19 mouse cellular contexts compared by ENCODE assay signal in the genomic region with DNA sequence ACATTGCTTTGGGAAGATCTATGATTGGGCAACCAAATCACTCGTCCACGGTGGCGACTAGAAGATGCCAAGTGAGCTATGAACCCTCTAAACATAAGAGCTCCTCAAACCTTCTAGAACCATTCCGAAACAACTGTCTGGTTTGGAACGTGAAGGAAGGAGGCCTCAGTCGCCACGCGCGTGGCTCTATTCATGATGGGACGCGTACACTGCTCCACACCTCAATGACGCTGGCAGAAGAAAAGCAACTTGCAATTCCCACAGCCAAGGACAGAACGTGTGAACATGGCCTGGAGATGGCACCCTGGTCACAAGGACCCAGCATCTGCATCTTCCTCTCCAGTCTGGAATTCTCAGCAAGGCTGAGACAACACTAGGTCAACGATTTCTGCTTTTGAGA.
A peak's percentile ranks its signal among the peaks of the same experiment; 100 is the strongest.
DNase-seq lines count a peak whose midpoint lies in the region; TF ChIP-seq lines count a peak whose summit lies in the region.
"Had no signal": no experiment of that assay in that cellular context is flagged by ENCODE, and none has a peak within 500 bp of the region (broad histone marks: within the 10 kb centered on the region; RNA-seq: fewer than 3 reads in every experiment).

No protein-coding gene starts in this region.

- H3K9me3 ChIP-seq in heart, embryonic 10.5 days, result no peaks in the 10 kb centered on the region
- H3K9me3 ChIP-seq: G1E had no signal

- intact Hi-C loops in heart, adult 2 months (cut with DNase I), result no loop called here

- no peak for TF ChIP-seq POLR2A in heart, adult 2 months (IDR thresholded peaks at IDR 0.05; ENCODE audit: insufficient read depth, low read depth, low read length)

- WGBS in heart, embryonic 10.5 days, result 91% methylated on average over 14 of the region's 14 CpGs
- WGBS in heart, adult 2 months, result 89% methylated on average over 14 of the region's 14 CpGs

- H3K27me3 ChIP-seq in heart, embryonic 10.5 days (ENCODE audit: insufficient read depth, poor library complexity, severe bottlenecking), result no peaks in the 10 kb centered on the region
- H3K27me3 ChIP-seq in heart, adult 2 months (ENCODE audit: control insufficient read depth, insufficient read depth, low read length), result no peaks in the 10 kb centered on the region
- H3K27me3 ChIP-seq: CH12.LX, Patski had no signal

- peak; percentile 67 for DNase-seq in heart, adult 11 months
- no peak for DNase-seq in heart, postnatal 4 days
- DNase-seq in heart, embryonic 10.5 days (ENCODE audit: low spot score), result peak; percentile 55
- no peak for DNase-seq in heart, adult 2 months
- DNase-seq in layer of hippocampus, adult 2 months (ENCODE audit: low spot score in 2 of 2), result no peak
- no peak for DNase-seq in layer of hippocampus, adult 11-12 months (ENCODE audit: low spot score)
- DNase-seq: adrenal gland, adult 2 months; adrenal gland, adult 8-10 months; adrenal gland, postnatal 10 days; adrenal gland, postnatal 14 days; adrenal gland, postnatal 25 days; adrenal gland, postnatal 36 days; B cell, adult 2 months; cerebellum, adult 11 months; cerebellum, adult 11-12 months; cerebellum, adult 18-20 months had no signal

- no peak for TF ChIP-seq CTCF in heart, adult 2 months (IDR thresholded peaks at IDR 0.05)
- TF ChIP-seq CTCF in layer of hippocampus, adult 2 months (conservative IDR thresholded peaks at IDR 0.05), result no peak

- H3K27ac ChIP-seq in heart, embryonic 10.5 days, result no peak overlapping the region
- no peak overlapping the region for H3K27ac ChIP-seq in heart, adult 2 months
- H3K27ac ChIP-seq in layer of hippocampus, adult 2 months, result peak overlapping the region; percentile 15; the same call in 1 of the 2 replicates

- TF ChIP-seq EP300 in heart, adult 2 months (IDR thresholded peaks at IDR 0.05; ENCODE audit: insufficient read depth, low read depth, low read length), result no peak

- H3K36me3 ChIP-seq in heart, embryonic 10.5 days, result no peaks in the 10 kb centered on the region
- H3K36me3 ChIP-seq in heart, adult 2 months (ENCODE audit: control insufficient read depth, insufficient read depth, low read length), result no peaks in the 10 kb centered on the region

- no peaks in the 10 kb centered on the region for H3K79me2 ChIP-seq in heart, adult 2 months (replicated peaks; ENCODE audit: control insufficient read depth, insufficient read depth, low read length)

- H3K9ac ChIP-seq in heart, adult 2 months (ENCODE audit: low read depth, low read length), result no peak overlapping the region

- H3K4me3 ChIP-seq in heart, embryonic 10.5 days, result no peak overlapping the region
- no peak overlapping the region for H3K4me3 ChIP-seq in heart, adult 2 months
- H3K4me3 ChIP-seq in layer of hippocampus, adult 2 months, result no peak overlapping the region

- H3K4me1 ChIP-seq in heart, embryonic 10.5 days, result 0 out of 2 replicates have a peak, but pooled peaks cover 3% of the 10 kb centered on the region
- no peaks in the 10 kb centered on the region for H3K4me1 ChIP-seq in heart, adult 2 months (ENCODE audit: control insufficient read depth, insufficient read depth, low read length)

Comparison
In these comparisons a context has a peak if more than half of its experiments do, and no peak if none do; other contexts are left out.
1. DNase-seq: peak in heart, adult 11 months (single experiment) and heart, embryonic 10.5 days (single experiment); none in heart, postnatal 4 days (single experiment), heart, adult 2 months (0 of 2), layer of hippocampus, adult 2 months (0 of 2) and layer of hippocampus, adult 11-12 months (single experiment).